Mouse (Mus musculus) lung, postnatal 0 days (tissue): Measurements from ENCODE around the gene Nr4a1.

ENCODE experiments used
- CTCF ChIP-seq: IDR thresholded peaks from 2 replicates; pipeline ENCODE4 v1.5.1; 2016; ENCODE audit warnings: antibody characterized with exemption, mild to moderate bottlenecking
- EP300 ChIP-seq: IDR thresholded peaks from 2 replicates; pipeline ENCODE4 v1.6.1; 2016; ENCODE audit warnings: antibody characterized with exemption, mild to moderate bottlenecking, control low read depth

GRCm38 (mm10) chr15:101239821-101240220 lies 14.2 kb upstream of the Nr4a1 start:
- no peak for TF ChIP-seq CTCF
- TF ChIP-seq EP300, result no peak
